Mouse (Mus musculus): ENCODE measurements around the gene Ggps1. TPM values are rescaled to one million over a fixed set of nuclear protein-coding genes. Genes with fewer than 3 reads are reported as not detected.
"Not testable (repeated sequence)": the region's sequence is repeated elsewhere in the genome, so short reads cannot be mapped to it uniquely, and the experiment has no call there.

The Ggps1 gene
- total RNA-seq, 2 experiments from 2014 or later, result 19.4 to 25.0 TPM

GRCm38 (mm10) chr13:14040186-14040585 lies 23.1 kb downstream of the Ggps1 start:
- intact Hi-C loops (cut with DNase I), result no loop called here
- no peak for DNase-seq (ENCODE audit: low spot score)

- peak; percentile 82 for DNase-seq (ENCODE audit: low spot score)
- intact Hi-C loops (cut with DNase I), result loop anchor here (2.0 kb wide), 1 partner anchor 23 kb away; the partner anchor contains the start of genes Arid4b and Ggps1
Measured at GRCm38 (mm10) chr13:14039292-14039965, 23.9 kb downstream of the Ggps1 start, which contains the start of gene Tbce. TSS of gene Tbce (minus strand) at chr13:14039638.

- no peak for DNase-seq (ENCODE audit: low spot score)
- intact Hi-C loops (cut with DNase I), result loop anchor here (2.0 kb wide), 1 partner anchor 24 kb away; the partner anchor contains the start of genes Arid4b and Ggps1
Measured at GRCm38 (mm10) chr13:14038911-14039291, 24.4 kb downstream of the Ggps1 start.

- no peak for DNase-seq (ENCODE audit: low spot score)
- intact Hi-C loops (cut with DNase I), result loop anchor here (1.0 kb wide), 1 partner anchor 146 kb away; no protein-coding TSS in a partner anchor
Measured at GRCm38 (mm10) chr13:14035875-14036630, 27.2 kb downstream of the Ggps1 start.

- DNase-seq (ENCODE audit: low spot score), result not testable (repeated sequence)
- intact Hi-C loops (cut with DNase I), result loop anchor here (1.0 kb wide), 1 partner anchor 147 kb away; no protein-coding TSS in a partner anchor
Measured at GRCm38 (mm10) chr13:14035352-14035751, 27.9 kb downstream of the Ggps1 start.

GRCm38 (mm10) chr13:14034073-14034348 lies 29.3 kb downstream of the Ggps1 start:
- intact Hi-C loops (cut with DNase I), result no loop called here
- no peak for DNase-seq (ENCODE audit: low spot score)

GRCm38 (mm10) chr13:14033309-14034072 lies 29.8 kb downstream of the Ggps1 start:
- no peak for DNase-seq (ENCODE audit: low spot score)
- intact Hi-C loops (cut with DNase I), result no loop called here

- intact Hi-C loops (cut with DNase I), result no loop called here
- no peak for DNase-seq (ENCODE audit: low spot score)
Measured at GRCm38 (mm10) chr13:14026154-14026820, 37.0 kb downstream of the Ggps1 start.

- no peak for DNase-seq (ENCODE audit: low spot score)
- intact Hi-C loops (cut with DNase I), result no loop called here
Measured at GRCm38 (mm10) chr13:14025554-14025953, 37.7 kb downstream of the Ggps1 start.

- intact Hi-C loops (cut with DNase I); DNase-seq (ENCODE audit: low spot score): not testable (repeated sequence)
Measured at GRCm38 (mm10) chr13:14021417-14021816, 41.9 kb downstream of the Ggps1 start.

- DNase-seq (ENCODE audit: low spot score), result no peak
- intact Hi-C loops (cut with DNase I), result no loop called here
Measured at GRCm38 (mm10) chr13:14018852-14019251, 44.4 kb downstream of the Ggps1 start.

- DNase-seq (ENCODE audit: low spot score), result no peak
- intact Hi-C loops (cut with DNase I), result no loop called here
Measured at GRCm38 (mm10) chr13:14018283-14018682, 45.0 kb downstream of the Ggps1 start.

GRCm38 (mm10) chr13:14015609-14016008 lies 47.7 kb downstream of the Ggps1 start:
- intact Hi-C loops (cut with DNase I), result no loop called here
- no peak for DNase-seq (ENCODE audit: low spot score)

- intact Hi-C loops (cut with DNase I), result no loop called here
- DNase-seq (ENCODE audit: low spot score), result no peak
Measured at GRCm38 (mm10) chr13:14014540-14014939, 48.7 kb downstream of the Ggps1 start.

GRCm38 (mm10) chr13:14014001-14014400 lies 49.3 kb downstream of the Ggps1 start:
- no peak for DNase-seq (ENCODE audit: low spot score)
- intact Hi-C loops (cut with DNase I), result no loop called here

- intact Hi-C loops (cut with DNase I), result no loop called here
- DNase-seq (ENCODE audit: low spot score), result no peak
Measured at GRCm38 (mm10) chr13:14011454-14011995, 51.8 kb downstream of the Ggps1 start.

GRCm38 (mm10) chr13:14006056-14006455 lies 57.2 kb downstream of the Ggps1 start:
- no peak for DNase-seq (ENCODE audit: low spot score)
- intact Hi-C loops (cut with DNase I), result no loop called here

- intact Hi-C loops (cut with DNase I), result loop anchor here (5.0 kb wide), 1 partner anchor 172 kb away; no protein-coding TSS in a partner anchor
- DNase-seq (ENCODE audit: low spot score), result no peak
Measured at GRCm38 (mm10) chr13:14004999-14005398, 58.3 kb downstream of the Ggps1 start.

GRCm38 (mm10) chr13:14004086-14004485 lies 59.2 kb downstream of the Ggps1 start:
- no peak for DNase-seq (ENCODE audit: low spot score)
- intact Hi-C loops (cut with DNase I), result loop anchor here (5.0 kb wide), 1 partner anchor 173 kb away; no protein-coding TSS in a partner anchor

Data from heart, postnatal 25 days (tissue).